Mouse (Mus musculus) liver (tissue): ENCODE data around the gene Midn.
A peak's percentile ranks its signal among the peaks of the same experiment; 100 is the strongest.
"Not testable (repeated sequence)": the region's sequence is repeated elsewhere in the genome, so short reads cannot be mapped to it uniquely, and the experiment has no call there.

Experiments used
- DNase-seq: peaks from one replicate; pipeline ENCODE4 v3.0.0-alpha.2; 2020; ENCODE audit warnings: mixed read lengths

The Midn gene

GRCm38 (mm10) chr10:80159021-80159560, 11.0 kb downstream of the Midn start:
- no peak for DNase-seq

- DNase-seq = peak; percentile 99
Observed at GRCm38 (mm10) chr10:80159561-80160454, 11.7 kb downstream of the Midn start.

- DNase-seq = peak; percentile 90
Observed at GRCm38 (mm10) chr10:80160455-80161371, 12.6 kb downstream of the Midn start.

GRCm38 (mm10) chr10:80161522-80162242, 13.6 kb downstream of the Midn start:
- DNase-seq = peak; percentile 49

GRCm38 (mm10) chr10:80162243-80162608, 14.2 kb downstream of the Midn start:
- DNase-seq = no peak

- DNase-seq = no peak
Observed at GRCm38 (mm10) chr10:80162716-80163299, 14.7 kb downstream of the Midn start.

GRCm38 (mm10) chr10:80163721-80164120, 15.6 kb downstream of the Midn start:
- DNase-seq = no peak

GRCm38 (mm10) chr10:80164161-80164997, 16.3 kb downstream of the Midn start:
- DNase-seq = peak; percentile 45

GRCm38 (mm10) chr10:80164998-80165344, 16.9 kb downstream of the Midn start:
- peak; percentile 98 for DNase-seq

GRCm38 (mm10) chr10:80165392-80166128, 17.5 kb downstream of the Midn start, which contains the start of gene Cirbp:
Gene Cirbp (plus strand): TSS chr10:80165985.
- peak; percentile 46 for DNase-seq

GRCm38 (mm10) chr10:80166136-80166535, 18.1 kb downstream of the Midn start:
- DNase-seq = not testable (repeated sequence)

GRCm38 (mm10) chr10:80167460-80168037, 19.5 kb downstream of the Midn start:
- DNase-seq = peak; percentile 100

GRCm38 (mm10) chr10:80168038-80168661, 20.1 kb downstream of the Midn start:
- DNase-seq = peak; percentile 94

- DNase-seq = no peak
Observed at GRCm38 (mm10) chr10:80169070-80169469, 21.0 kb downstream of the Midn start.

- no peak for DNase-seq
Observed at GRCm38 (mm10) chr10:80169651-80170050, 21.6 kb downstream of the Midn start.

GRCm38 (mm10) chr10:80170052-80170451, 22.0 kb downstream of the Midn start:
- no peak for DNase-seq

GRCm38 (mm10) chr10:80170601-80171021, 22.5 kb downstream of the Midn start:
- no peak for DNase-seq

GRCm38 (mm10) chr10:80171252-80171651, 23.2 kb downstream of the Midn start:
- no peak for DNase-seq

GRCm38 (mm10) chr10:80171760-80172526, 23.9 kb downstream of the Midn start:
- no peak for DNase-seq
